Mouse (Mus musculus): Measurements from ENCODE around the gene Ecm2. TPM values are rescaled to one million over a fixed set of nuclear protein-coding genes. Genes with fewer than 3 reads are reported as not detected.

The Ecm2 gene
- total RNA-seq (2021) = 1 to 10 TPM; 1.7 to 1.9 TPM

GRCm38 (mm10) chr13:49504510-49504909 is at the start of gene Ecm2:
Gene Ecm2, plus strand, starts transcription at chr13:49504810.
- no peak for DNase-seq
- intact Hi-C loops (cut with DNase I) = no loop called here

DNA sequence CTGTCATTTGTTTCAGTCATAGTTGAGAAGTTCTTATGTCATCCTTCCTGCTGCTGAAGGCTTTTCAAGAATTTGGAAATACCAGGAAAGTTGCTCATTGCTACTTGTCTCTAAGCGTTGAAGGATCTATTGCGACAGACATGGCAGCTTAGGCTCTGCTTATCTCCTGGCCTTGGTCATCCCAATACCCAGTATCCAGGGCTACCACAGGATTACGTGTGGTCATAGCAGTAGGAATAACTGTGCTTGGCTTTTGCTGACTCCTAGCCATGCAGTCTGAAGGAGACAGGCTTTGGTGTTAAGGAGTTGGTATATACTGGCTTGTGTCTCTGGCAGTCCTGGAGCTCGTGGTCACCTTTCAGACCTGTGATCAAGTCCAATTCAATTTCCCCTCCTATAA is 44.3 kb upstream of the Ecm2 start:
- intact Hi-C loops (cut with DNase I) = no loop called here
- DNase-seq = no peak

DNA sequence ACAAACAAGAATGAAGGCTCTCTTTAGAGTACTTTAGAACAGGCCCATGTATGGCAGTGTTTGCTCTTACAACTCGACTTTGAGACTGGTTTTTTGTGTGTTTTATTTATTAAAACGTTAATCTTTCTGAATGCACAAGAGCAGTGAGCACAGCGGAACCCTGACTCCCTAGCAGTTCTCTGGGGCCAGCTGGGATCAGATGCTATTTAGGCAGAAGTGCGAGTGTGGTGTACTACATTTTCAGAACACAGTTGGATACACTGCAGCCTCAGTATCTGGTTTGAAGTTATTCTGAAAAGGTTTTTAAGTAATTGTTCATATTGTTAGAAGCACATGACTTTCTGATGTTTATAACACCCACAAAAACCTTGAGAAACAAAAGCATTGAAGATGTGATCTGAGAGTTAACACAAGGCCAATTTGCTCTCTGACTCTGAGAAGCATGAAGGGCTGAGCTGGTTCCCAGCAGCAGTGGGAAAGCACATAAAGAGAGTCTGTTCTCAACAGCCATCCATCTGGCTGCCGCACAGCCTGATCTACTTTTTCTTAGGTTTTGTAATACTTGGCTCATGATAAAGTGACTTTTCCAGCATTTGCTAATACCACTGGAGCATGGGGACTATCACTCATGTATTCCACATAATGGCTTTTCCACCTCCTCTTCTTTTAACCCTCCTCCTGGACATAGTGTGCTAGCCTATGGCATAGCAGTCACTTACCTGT is 43.8 kb upstream of the Ecm2 start:
- no peak for DNase-seq
- intact Hi-C loops (cut with DNase I) = no loop called here

- intact Hi-C loops (cut with DNase I) = no loop called here
- DNase-seq = no peak
Measured at GRCm38 (mm10) chr13:49461458-49462132, 43.0 kb upstream of the Ecm2 start.

GRCm38 (mm10) chr13:49462921-49463320 is 41.7 kb upstream of the Ecm2 start:
- intact Hi-C loops (cut with DNase I) = no loop called here
- no peak for DNase-seq

DNA sequence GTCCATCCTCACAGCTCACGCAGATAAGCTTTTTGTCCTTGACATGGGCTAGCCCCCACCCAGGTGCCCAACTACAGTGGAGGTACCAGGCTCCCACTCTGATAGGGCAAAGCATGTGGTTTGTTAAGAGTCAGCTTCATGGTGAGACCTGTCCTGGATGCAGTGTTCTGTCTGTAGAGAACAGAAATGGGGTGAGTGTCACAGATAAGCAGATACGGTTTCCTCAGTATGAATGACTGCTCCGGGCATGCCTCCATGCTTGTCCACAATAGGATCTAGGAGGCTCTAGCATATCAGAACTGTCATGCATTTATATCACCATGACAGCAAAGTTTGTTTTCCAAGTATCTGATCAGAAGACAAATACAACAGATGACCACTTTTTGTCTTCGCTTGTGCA is 38.7 kb upstream of the Ecm2 start:
- DNase-seq = no peak
- intact Hi-C loops (cut with DNase I) = no loop called here

DNA sequence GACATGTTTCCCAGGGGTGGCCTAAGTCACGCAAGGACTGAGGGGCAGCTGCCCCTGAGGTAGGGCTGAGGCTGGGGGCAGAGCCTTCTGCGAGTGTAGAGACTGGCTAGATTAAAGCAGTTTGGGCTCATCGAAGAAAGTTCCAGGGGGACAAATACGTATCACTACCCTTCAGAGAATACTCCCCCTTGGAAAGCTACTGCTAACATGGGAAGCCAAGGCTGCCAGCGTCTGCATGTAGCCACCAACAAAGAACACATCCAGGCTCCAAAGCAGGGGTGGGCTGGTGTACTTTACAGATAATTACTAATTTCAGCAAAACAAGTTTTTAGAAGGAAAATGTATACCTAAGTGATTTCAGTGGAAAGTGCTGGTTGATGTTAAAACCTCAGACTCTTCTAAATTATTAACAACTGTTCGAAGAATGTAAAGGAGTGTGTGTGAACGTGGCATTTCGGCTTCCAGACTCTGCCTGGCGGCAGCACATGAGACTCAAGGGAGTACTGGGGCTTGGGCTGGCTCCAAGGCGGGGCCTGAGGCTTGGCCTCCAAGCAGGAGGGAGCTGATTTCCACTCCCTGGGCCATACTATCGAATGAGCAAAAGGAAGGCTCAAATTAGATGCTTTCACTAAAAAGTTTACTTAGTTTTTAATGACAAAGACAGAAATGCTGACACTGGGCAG is 38.1 kb upstream of the Ecm2 start:
- intact Hi-C loops (cut with DNase I) = no loop called here
- DNase-seq = peak; percentile 71

GRCm38 (mm10) chr13:49467585-49467984 is 37.0 kb upstream of the Ecm2 start:
- DNase-seq = no peak
- intact Hi-C loops (cut with DNase I) = no loop called here

GRCm38 (mm10) chr13:49469002-49469401 is 35.6 kb upstream of the Ecm2 start:
- peak; percentile 60 for DNase-seq
- intact Hi-C loops (cut with DNase I) = no loop called here

- no peak for DNase-seq
- intact Hi-C loops (cut with DNase I) = no loop called here
Measured at GRCm38 (mm10) chr13:49470319-49470718, 34.3 kb upstream of the Ecm2 start.

GRCm38 (mm10) chr13:49470806-49471205 is 33.8 kb upstream of the Ecm2 start:
- intact Hi-C loops (cut with DNase I) = no loop called here

GRCm38 (mm10) chr13:49471981-49472675 is 32.5 kb upstream of the Ecm2 start:
- intact Hi-C loops (cut with DNase I) = no loop called here
- no peak for DNase-seq

More at GRCm38 (mm10) chr13:49470806-49471205, 33.8 kb upstream of the Ecm2 start:
- DNase-seq = peak; percentile 21

DNA sequence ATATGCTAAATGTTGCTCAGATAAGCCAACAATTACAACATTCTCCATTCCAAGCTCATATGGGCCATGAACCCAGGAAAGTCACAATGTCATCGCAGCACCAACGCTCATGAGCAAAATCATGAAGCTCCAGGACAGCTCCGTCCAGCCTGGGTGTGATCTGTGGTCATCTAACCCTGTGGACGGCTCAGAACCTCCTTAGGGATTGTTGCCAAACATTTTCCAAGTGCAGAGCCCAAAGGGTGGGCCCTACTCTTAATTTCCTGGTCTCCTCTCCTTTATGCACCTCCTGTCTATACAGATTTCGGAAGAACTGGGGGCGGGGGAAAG is 32.0 kb upstream of the Ecm2 start:
- no peak for DNase-seq
- intact Hi-C loops (cut with DNase I) = no loop called here

- no peak for DNase-seq
- intact Hi-C loops (cut with DNase I) = no loop called here
Measured at GRCm38 (mm10) chr13:49477887-49478286, 26.7 kb upstream of the Ecm2 start.

DNA sequence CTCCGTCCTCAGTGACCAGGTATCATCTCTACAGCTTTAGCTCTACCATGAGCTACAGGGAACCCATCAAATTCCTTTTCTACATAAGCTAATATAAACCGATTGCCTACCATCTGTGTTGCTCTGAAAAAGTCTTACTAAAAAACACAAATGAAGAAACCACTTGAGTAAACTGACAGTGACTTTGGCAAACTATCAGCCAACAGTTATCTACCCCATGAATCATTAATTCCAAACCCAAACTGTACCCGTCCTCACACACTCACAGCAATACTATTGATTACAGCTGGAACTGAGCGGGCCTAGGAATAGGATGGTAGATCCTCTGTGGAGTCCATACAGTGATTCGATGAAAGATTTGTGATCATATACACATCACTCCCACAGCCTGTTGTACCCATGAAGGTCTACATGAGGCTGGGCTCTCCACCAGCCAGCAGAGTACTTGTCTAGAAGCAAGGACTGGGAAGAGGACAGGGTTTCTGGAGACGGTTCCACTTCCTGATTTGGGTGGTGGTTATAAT is 25.7 kb upstream of the Ecm2 start:
- intact Hi-C loops (cut with DNase I) = no loop called here
- no peak for DNase-seq

DNA sequence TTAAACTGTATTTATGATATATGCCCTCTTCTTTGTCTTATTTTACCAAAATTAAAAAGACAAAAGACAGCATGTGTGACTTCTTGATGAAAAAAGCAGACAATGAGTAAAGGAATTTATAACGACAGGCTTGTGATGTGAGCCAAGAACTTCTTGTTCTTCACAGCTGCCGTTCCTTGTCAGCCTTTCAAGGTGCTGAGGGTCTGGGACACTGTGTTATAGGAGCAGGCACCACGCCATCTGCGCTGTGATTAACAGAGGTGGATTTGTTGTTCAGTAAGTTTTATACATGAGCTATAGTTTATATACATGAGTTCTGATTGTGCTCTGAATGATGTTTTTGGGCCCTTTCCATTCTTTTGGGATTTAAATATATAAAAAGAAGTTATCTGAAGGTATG is 25.2 kb upstream of the Ecm2 start:
- intact Hi-C loops (cut with DNase I) = no loop called here
- DNase-seq = no peak

- peak; percentile 64 for DNase-seq
- intact Hi-C loops (cut with DNase I) = no loop called here
Measured at GRCm38 (mm10) chr13:49480057-49480456, 24.6 kb upstream of the Ecm2 start.

DNA sequence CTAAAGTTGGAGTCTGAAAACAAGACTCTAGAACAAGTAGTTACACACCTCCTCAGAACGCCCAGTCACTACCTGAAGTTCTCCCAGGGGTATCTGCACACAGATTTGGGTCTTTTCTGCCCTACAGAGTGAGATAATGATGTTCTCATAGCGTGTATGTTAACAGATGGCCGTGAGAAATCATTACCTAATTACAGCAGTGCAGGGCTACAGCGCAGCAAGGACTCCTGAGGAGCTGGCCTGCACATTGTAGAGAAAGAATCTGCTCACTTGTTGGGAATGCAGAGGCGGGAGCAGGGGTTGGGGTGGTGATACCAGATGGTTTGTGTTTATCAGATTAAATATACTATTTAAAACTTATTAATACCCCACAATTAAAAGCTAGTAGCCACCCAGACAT is 24.1 kb upstream of the Ecm2 start:
- DNase-seq = peak; percentile 32
- intact Hi-C loops (cut with DNase I) = no loop called here

DNA sequence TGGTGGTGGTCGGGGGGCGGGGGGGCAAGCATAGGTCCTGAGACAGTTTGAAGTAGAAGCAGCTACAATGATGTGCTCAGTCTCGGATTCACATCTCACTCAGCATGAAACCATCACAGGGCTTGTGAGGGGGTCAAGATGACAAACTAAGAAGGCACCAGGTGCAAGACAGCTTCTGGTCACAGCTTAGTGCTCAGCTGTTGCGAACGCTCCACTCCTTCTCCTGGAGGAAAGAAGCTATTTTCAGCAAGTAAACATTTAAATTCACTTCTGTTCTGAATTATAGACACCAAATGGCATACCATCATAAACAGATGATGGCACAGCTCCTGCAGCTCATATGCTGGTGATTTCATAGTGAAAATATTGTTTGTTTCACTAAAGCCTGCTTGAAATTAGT is 19.2 kb upstream of the Ecm2 start:
- intact Hi-C loops (cut with DNase I) = no loop called here

GRCm38 (mm10) chr13:49492376-49493368 is 11.9 kb upstream of the Ecm2 start, which contains the start of gene Tes3-ps:
Gene Tes3-ps, plus strand, starts transcription at chr13:49493318.
- intact Hi-C loops (cut with DNase I) = no loop called here
- no peak for DNase-seq

More for the DNA sequence above, 19.2 kb upstream of the Ecm2 start:
- DNase-seq = no peak

Data from left cerebral cortex, postnatal 4 days (tissue).